Mouse (Mus musculus): ENCODE data around the gene Cipc. TPM values are rescaled to one million over a fixed set of nuclear protein-coding genes. Genes with fewer than 3 reads are reported as not detected.

Gene Cipc
- polyA plus RNA-seq, 1 experiment from 2014 or later = 23.2 TPM

GRCm38 (mm10) chr12:86948627-86949026 lies 1.8 kb downstream of the Cipc start:
- no peak for ATAC-seq (ENCODE audit: insufficient number of reproducible peaks, low FRiP score, low TSS enrichment, low read depth)
- Histone ChIP-seq H3K9me3 (replicated peaks) (no peaks in the 10 kb centered on the region), H3K9ac (no peak overlapping the region), H3K4me1 (peaks cover 36% of the 10 kb centered on the region), H3K27me3 (no peaks in the 10 kb centered on the region), H3K4me2 (replicated peaks) (peak overlapping the region; percentile 68), H3K4me3 (replicated peaks) (0 out of 2 replicates have a peak overlapping the region, but pooled peaks have one; percentile 79), H3K36me3 (peaks cover 11% of the 10 kb centered on the region), H3K27ac (replicated peaks) (peak overlapping the region; percentile 99; the same call in 1 of the 2 replicates)
- 42% methylated on average over 6 of the region's 6 CpGs for WGBS

- Histone ChIP-seq H3K27me3 (no peaks in the 10 kb centered on the region), H3K4me3 (replicated peaks) (no peak overlapping the region), H3K27ac (replicated peaks) (no peak overlapping the region), H3K4me1 (peaks cover 36% of the 10 kb centered on the region), H3K4me2 (replicated peaks) (no peak overlapping the region), H3K9ac (no peak overlapping the region), H3K36me3 (peaks cover 16% of the 10 kb centered on the region), H3K9me3 (replicated peaks) (no peaks in the 10 kb centered on the region)
- WGBS = 73% methylated on average over 9 of the region's 9 CpGs
- ATAC-seq (ENCODE audit: insufficient number of reproducible peaks, low FRiP score, low TSS enrichment, low read depth) = no peak
Observed at GRCm38 (mm10) chr12:86949501-86949900, 2.7 kb downstream of the Cipc start.

GRCm38 (mm10) chr12:86950161-86950960 lies 3.5 kb downstream of the Cipc start:
- Histone ChIP-seq H3K36me3 (peaks cover 23% of the 10 kb centered on the region), H3K9me3 (replicated peaks) (no peaks in the 10 kb centered on the region), H3K4me3 (replicated peaks) (no peak overlapping the region), H3K9ac (no peak overlapping the region), H3K27me3 (no peaks in the 10 kb centered on the region), H3K4me1 (peaks cover 34% of the 10 kb centered on the region), H3K4me2 (replicated peaks) (no peak overlapping the region), H3K27ac (replicated peaks) (no peak overlapping the region)
- WGBS = 84% methylated on average over 16 of the region's 16 CpGs
- no peak for ATAC-seq (ENCODE audit: insufficient number of reproducible peaks, low FRiP score, low TSS enrichment, low read depth)

DNA sequence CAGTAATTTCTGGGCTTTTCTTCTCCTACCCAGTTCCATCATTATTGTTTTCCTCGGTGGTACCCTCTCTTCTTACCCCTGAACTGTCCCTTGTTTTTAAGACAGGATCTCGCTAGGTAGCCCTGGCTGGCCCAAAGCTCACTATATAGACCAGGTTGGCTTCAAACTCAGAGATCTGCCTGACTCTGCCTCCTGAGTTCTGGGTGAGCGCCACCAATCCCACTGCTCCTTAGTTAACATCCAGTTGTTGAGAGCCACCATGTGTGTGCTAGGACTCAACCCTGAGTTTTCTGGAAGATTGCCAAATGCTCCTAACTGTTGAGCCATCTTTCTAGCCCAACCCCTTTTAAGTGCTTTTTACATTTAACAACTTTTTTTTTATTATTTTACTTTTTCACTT lies 4.1 kb downstream of the Cipc start:
- Histone ChIP-seq H3K4me3 (replicated peaks) (no peak overlapping the region), H3K27ac (replicated peaks) (no peak overlapping the region), H3K27me3 (no peaks in the 10 kb centered on the region), H3K36me3 (peaks cover 29% of the 10 kb centered on the region), H3K9me3 (replicated peaks) (no peaks in the 10 kb centered on the region), H3K4me2 (replicated peaks) (no peak overlapping the region), H3K4me1 (peaks cover 31% of the 10 kb centered on the region), H3K9ac (no peak overlapping the region)
- 95% methylated on average over 3 of the region's 3 CpGs for WGBS
- ATAC-seq (ENCODE audit: insufficient number of reproducible peaks, low FRiP score, low TSS enrichment, low read depth) = no peak

DNA sequence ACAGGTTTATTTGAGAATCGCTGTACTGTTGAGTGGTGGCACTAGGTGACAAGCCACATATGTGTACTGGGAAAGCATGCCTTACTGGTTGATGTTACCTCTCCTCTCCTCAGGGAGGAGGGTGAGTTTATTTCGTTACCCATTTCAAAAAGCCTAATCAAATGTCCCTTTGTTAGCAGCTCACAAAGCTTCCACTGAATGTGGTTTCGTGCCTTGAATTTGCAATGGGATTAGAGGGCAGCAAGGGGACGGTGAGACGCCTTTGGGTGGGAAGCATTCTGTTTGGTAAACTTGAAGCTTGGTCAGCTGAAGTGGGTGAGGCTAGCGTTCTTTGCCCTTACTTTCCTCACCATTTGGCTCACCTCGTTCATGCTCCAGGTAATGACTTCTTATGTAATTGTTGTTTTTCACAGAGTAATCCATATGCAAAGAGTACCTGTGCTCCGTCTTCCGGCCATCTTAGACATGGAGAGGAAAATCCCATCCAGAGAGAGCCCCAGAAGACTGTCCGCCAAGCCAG lies 5.5 kb downstream of the Cipc start:
- no peak for ATAC-seq (ENCODE audit: insufficient number of reproducible peaks, low FRiP score, low TSS enrichment, low read depth)
- no peaks in the 10 kb centered on the region for H3K9me3 ChIP-seq (replicated peaks)
- H3K36me3 ChIP-seq = peaks cover 38% of the 10 kb centered on the region
- no peak overlapping the region for H3K4me3 ChIP-seq (replicated peaks)
- no peak overlapping the region for H3K4me2 ChIP-seq (replicated peaks)
- WGBS = 83% methylated on average over 10 of the region's 10 CpGs
- peaks cover 28% of the 10 kb centered on the region for H3K4me1 ChIP-seq
- no peak overlapping the region for H3K9ac ChIP-seq
- H3K27me3 ChIP-seq = no peaks in the 10 kb centered on the region
- H3K27ac ChIP-seq (replicated peaks) = no peak overlapping the region

DNA sequence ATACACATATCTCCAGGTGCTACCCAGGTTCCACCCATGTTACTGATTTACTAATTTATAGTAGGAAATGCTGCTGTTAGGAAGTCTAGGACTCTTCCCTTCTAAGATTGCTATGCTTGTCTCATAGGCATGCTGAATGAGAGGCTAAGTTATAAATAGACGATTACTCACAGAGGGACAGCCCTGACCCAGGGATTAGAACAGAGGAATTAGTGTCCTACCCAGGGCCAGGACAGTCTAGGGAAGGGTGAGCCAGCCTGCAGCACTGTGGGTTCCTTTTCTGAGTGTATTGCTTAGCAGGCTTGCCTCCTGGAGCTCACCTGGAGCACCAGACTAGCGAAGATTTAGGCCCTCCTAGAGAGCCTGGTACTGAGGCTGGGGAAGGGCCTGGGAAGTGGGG lies 9.1 kb downstream of the Cipc start:
- 0 out of 2 replicates have a peak, but pooled peaks have one; percentile 29 for ATAC-seq (ENCODE audit: insufficient number of reproducible peaks, low FRiP score, low TSS enrichment, low read depth)
- Histone ChIP-seq H3K27me3 (no peaks in the 10 kb centered on the region), H3K4me3 (replicated peaks) (no peak overlapping the region), H3K4me2 (replicated peaks) (no peak overlapping the region), H3K4me1 (no peaks in the 10 kb centered on the region), H3K9me3 (replicated peaks) (no peaks in the 10 kb centered on the region), H3K9ac (no peak overlapping the region), H3K27ac (replicated peaks) (no peak overlapping the region), H3K36me3 (peaks cover 66% of the 10 kb centered on the region)
- WGBS = 84% methylated on average over 2 of the region's 2 CpGs

- no peak overlapping the region for H3K9ac ChIP-seq
- ATAC-seq (ENCODE audit: insufficient number of reproducible peaks, low FRiP score, low TSS enrichment, low read depth) = no peak
- H3K27ac ChIP-seq (replicated peaks) = no peak overlapping the region
- H3K4me2 ChIP-seq (replicated peaks) = no peak overlapping the region
- H3K4me1 ChIP-seq = no peaks in the 10 kb centered on the region
- no peaks in the 10 kb centered on the region for H3K9me3 ChIP-seq (replicated peaks)
- 91% methylated on average over 5 of the region's 5 CpGs for WGBS
- no peaks in the 10 kb centered on the region for H3K27me3 ChIP-seq
- H3K4me3 ChIP-seq (replicated peaks) = no peak overlapping the region
- peaks cover 82% of the 10 kb centered on the region for H3K36me3 ChIP-seq
Observed at GRCm38 (mm10) chr12:86958558-86958957, 11.7 kb downstream of the Cipc start.

DNA sequence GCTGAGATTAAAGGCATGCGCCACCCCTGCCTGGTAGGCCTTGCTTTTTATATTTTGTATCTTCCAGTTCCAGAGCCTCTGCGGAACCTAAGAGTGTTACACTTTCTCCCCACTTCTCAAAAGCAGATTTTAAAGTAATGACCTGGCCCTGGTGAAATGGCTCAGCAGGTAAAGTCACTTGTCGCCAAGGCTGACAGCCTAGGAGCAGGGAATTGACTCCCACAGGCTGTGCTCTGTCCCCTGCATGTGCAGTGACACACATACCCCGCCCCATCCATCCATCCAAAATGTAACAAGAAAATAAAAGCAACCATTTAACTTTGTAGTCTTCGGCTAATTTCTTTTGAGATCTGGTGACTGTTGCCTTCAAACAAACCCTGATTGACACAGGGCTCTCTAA lies 12.8 kb downstream of the Cipc start:
- H3K4me1 ChIP-seq = no peaks in the 10 kb centered on the region
- no peak for ATAC-seq (ENCODE audit: insufficient number of reproducible peaks, low FRiP score, low TSS enrichment, low read depth)
- peaks cover 82% of the 10 kb centered on the region for H3K36me3 ChIP-seq
- no peaks in the 10 kb centered on the region for H3K9me3 ChIP-seq (replicated peaks)
- no peak overlapping the region for H3K4me3 ChIP-seq (replicated peaks)
- H3K27ac ChIP-seq (replicated peaks) = no peak overlapping the region
- no peak overlapping the region for H3K9ac ChIP-seq
- H3K27me3 ChIP-seq = no peaks in the 10 kb centered on the region
- 93% methylated on average over 5 of the region's 5 CpGs for WGBS
- H3K4me2 ChIP-seq (replicated peaks) = no peak overlapping the region

- no peak overlapping the region for H3K27ac ChIP-seq (replicated peaks)
- H3K4me3 ChIP-seq (replicated peaks) = no peak overlapping the region
- H3K4me2 ChIP-seq (replicated peaks) = no peak overlapping the region
- H3K27me3 ChIP-seq = no peaks in the 10 kb centered on the region
- WGBS = 87% methylated on average over 15 of the region's 15 CpGs
- H3K9me3 ChIP-seq (replicated peaks) = no peaks in the 10 kb centered on the region
- peaks cover 80% of the 10 kb centered on the region for H3K36me3 ChIP-seq
- no peak for ATAC-seq (ENCODE audit: insufficient number of reproducible peaks, low FRiP score, low TSS enrichment, low read depth)
- no peak overlapping the region for H3K9ac ChIP-seq
- H3K4me1 ChIP-seq = no peaks in the 10 kb centered on the region
Observed at GRCm38 (mm10) chr12:86960138-86960537, 13.3 kb downstream of the Cipc start.

DNA sequence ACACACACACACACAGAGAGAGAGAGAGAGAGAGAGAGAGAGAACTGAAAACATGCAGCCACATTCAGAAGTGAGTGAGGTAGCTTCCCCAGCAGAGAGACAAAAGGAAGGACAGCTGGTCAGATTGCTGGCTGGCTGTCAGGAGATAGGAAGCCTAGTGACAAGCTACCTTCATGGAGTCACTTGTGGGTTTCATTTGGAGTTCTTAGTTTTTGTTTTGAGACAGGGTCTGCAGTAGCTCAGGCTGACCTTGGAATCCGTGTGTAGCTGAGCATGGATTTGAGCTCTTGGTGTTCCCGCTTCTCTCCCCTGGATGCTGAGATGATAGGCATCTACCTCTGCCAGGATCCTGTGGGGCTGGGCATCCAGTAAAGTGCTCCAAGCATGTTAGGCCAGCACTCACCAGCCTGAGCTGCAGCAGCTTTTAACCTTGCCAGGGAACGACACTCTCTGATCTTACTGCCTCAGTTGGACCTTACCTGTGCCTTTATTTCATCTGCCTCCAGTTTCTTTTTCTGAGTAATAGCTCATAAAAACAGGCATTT lies 14.0 kb downstream of the Cipc start:
- no peak for ATAC-seq (ENCODE audit: insufficient number of reproducible peaks, low FRiP score, low TSS enrichment, low read depth)
- Histone ChIP-seq H3K4me1 (no peaks in the 10 kb centered on the region), H3K9me3 (replicated peaks) (no peaks in the 10 kb centered on the region), H3K4me3 (replicated peaks) (no peak overlapping the region), H3K36me3 (peaks cover 73% of the 10 kb centered on the region), H3K9ac (no peak overlapping the region), H3K27me3 (no peaks in the 10 kb centered on the region), H3K4me2 (replicated peaks) (no peak overlapping the region), H3K27ac (replicated peaks) (no peak overlapping the region)
- 93% methylated on average over 3 of the region's 3 CpGs for WGBS

GRCm38 (mm10) chr12:86961589-86962344 lies 14.9 kb downstream of the Cipc start:
- no peak overlapping the region for H3K4me2 ChIP-seq (replicated peaks)
- 92% methylated on average over 11 of the region's 11 CpGs for WGBS
- no peaks in the 10 kb centered on the region for H3K27me3 ChIP-seq
- no peak for ATAC-seq (ENCODE audit: insufficient number of reproducible peaks, low FRiP score, low TSS enrichment, low read depth)
- H3K36me3 ChIP-seq = peaks cover 65% of the 10 kb centered on the region
- H3K4me3 ChIP-seq (replicated peaks) = no peak overlapping the region
- no peaks in the 10 kb centered on the region for H3K4me1 ChIP-seq
- no peak overlapping the region for H3K27ac ChIP-seq (replicated peaks)
- no peak overlapping the region for H3K9ac ChIP-seq
- H3K9me3 ChIP-seq (replicated peaks) = no peaks in the 10 kb centered on the region

All from embryonic facial prominence, embryonic 15.5 days (tissue).